Mouse (Mus musculus): ENCODE measurements around the gene Cabp4. TPM values are rescaled to one million over a fixed set of nuclear protein-coding genes. Genes with fewer than 3 reads are reported as not detected.

Cabp4 gene
- polyA plus RNA-seq, 1 experiment from 2014 or later, result not detected

DNA sequence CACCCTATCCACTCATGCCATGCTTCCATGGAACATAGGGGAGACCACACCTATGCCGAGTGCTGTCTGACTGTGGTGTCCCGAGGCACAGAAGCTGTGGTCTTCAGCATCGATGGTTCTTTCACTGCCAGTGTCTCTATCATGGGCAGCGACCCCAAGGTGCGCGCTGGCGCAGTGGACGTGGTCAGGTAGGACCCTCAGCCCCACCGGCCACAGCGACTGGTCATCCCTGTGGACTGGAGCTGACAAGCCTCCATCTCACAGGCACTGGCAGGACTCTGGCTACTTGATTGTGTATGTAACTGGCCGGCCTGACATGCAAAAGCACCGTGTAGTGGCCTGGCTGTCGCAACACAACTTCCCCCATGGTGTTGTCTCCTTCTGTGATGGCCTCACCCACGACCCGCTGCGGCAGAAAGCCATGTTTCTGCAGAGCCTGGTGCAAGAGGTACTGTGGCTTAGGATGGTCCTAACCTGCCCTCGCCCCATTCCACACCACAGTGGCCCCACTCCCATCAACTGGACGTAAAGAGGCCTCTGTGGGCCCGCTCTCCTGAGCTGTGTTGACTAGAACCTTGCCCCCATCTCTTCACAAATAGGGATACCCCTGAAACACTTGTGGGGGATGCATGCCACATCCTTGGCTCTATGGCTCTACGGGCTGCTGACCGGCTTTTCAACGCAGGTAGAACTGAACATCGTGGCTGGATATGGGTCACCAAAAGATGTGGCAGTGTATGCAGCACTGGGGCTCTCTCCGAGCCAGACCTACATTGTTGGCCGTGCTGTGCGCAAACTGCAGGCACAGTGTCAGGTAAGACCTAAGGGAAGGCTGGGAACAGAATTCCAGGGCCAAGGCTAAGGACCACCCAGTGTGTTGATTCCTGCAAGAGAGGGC lies 31.5 kb downstream of the Cabp4 start:
- WGBS, result 92% methylated on average over 26 of the region's 26 CpGs
- Histone ChIP-seq H3K4me1 (ENCODE audit: control insufficient read depth, insufficient read depth, low read length) (no peaks in the 10 kb centered on the region), H3K36me3 (ENCODE audit: control insufficient read depth, insufficient read depth, low read length) (peaks cover 41% of the 10 kb centered on the region), H3K4me2 (replicated peaks; ENCODE audit: low read depth, low read length) (no peak overlapping the region), H3K27me3 (ENCODE audit: control insufficient read depth, insufficient read depth, low read length) (no peaks in the 10 kb centered on the region), H3K4me3 (ENCODE audit: low read depth, low read length) (no peak overlapping the region), H3K9me3 (ENCODE audit: control insufficient read depth, low read depth, low read length) (no peaks in the 10 kb centered on the region), H3K27ac (ENCODE audit: low read length) (no peak overlapping the region), H3K9ac (replicated peaks; ENCODE audit: low read depth, low read length) (no peak overlapping the region)
- ATAC-seq (ENCODE audit: insufficient number of reproducible peaks, insufficient read depth, low FRiP score, low read depth), result no peak

GRCm38 (mm10) chr19:4108535-4108934 lies 35.3 kb downstream of the Cabp4 start:
- H3K36me3 ChIP-seq (ENCODE audit: control insufficient read depth, insufficient read depth, low read length), result peaks cover 11% of the 10 kb centered on the region; the same call in 1 of the 2 replicates

DNA sequence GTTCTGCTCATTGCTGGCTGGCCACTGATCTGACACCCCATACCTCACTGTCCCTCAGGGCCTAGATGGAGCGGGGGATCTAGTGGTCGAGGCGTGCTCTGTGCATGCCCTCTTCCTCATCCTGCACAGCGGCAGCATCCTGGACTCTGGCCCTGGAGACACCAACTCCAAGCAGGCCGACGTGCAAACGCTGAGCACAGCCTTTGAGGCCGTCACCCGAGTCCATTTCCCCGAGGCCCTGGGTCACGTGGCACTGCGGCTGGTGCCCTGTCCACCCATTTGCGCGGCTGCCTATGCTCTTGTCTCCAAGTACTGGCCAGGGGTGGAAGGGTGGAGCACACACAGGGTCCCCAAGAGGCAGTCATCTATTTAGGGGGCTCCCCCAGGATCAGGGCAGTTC lies 37.2 kb downstream of the Cabp4 start:
- Histone ChIP-seq H3K4me1 (ENCODE audit: control insufficient read depth, insufficient read depth, low read length) (no peaks in the 10 kb centered on the region), H3K4me3 (ENCODE audit: low read depth, low read length) (no peak overlapping the region), H3K9me3 (ENCODE audit: control insufficient read depth, low read depth, low read length) (no peaks in the 10 kb centered on the region), H3K36me3 (ENCODE audit: control insufficient read depth, insufficient read depth, low read length) (no peaks in the 10 kb centered on the region; the same call in 1 of the 2 replicates), H3K27ac (ENCODE audit: low read length) (no peak overlapping the region), H3K9ac (replicated peaks; ENCODE audit: low read depth, low read length) (no peak overlapping the region), H3K27me3 (ENCODE audit: control insufficient read depth, insufficient read depth, low read length) (0 out of 2 replicates have a peak, but pooled peaks cover 3% of the 10 kb centered on the region), H3K4me2 (replicated peaks; ENCODE audit: low read depth, low read length) (no peak overlapping the region)
- no peak for ATAC-seq (ENCODE audit: insufficient number of reproducible peaks, insufficient read depth, low FRiP score, low read depth)
- 93% methylated on average over 14 of the region's 14 CpGs for WGBS

More at GRCm38 (mm10) chr19:4108535-4108934, 35.3 kb downstream of the Cabp4 start:
- no peak for ATAC-seq (ENCODE audit: insufficient number of reproducible peaks, insufficient read depth, low FRiP score, low read depth)
- H3K27ac ChIP-seq (ENCODE audit: low read length), result no peak overlapping the region
- no peaks in the 10 kb centered on the region for H3K4me1 ChIP-seq (ENCODE audit: control insufficient read depth, insufficient read depth, low read length)
- H3K4me3 ChIP-seq (ENCODE audit: low read depth, low read length), result no peak overlapping the region
- WGBS, result 85% methylated on average over 9 of the region's 9 CpGs
- no peak overlapping the region for H3K4me2 ChIP-seq (replicated peaks; ENCODE audit: low read depth, low read length)
- no peak overlapping the region for H3K9ac ChIP-seq (replicated peaks; ENCODE audit: low read depth, low read length)
- no peaks in the 10 kb centered on the region for H3K27me3 ChIP-seq (ENCODE audit: control insufficient read depth, insufficient read depth, low read length)
- H3K9me3 ChIP-seq (ENCODE audit: control insufficient read depth, low read depth, low read length), result no peaks in the 10 kb centered on the region

DNA sequence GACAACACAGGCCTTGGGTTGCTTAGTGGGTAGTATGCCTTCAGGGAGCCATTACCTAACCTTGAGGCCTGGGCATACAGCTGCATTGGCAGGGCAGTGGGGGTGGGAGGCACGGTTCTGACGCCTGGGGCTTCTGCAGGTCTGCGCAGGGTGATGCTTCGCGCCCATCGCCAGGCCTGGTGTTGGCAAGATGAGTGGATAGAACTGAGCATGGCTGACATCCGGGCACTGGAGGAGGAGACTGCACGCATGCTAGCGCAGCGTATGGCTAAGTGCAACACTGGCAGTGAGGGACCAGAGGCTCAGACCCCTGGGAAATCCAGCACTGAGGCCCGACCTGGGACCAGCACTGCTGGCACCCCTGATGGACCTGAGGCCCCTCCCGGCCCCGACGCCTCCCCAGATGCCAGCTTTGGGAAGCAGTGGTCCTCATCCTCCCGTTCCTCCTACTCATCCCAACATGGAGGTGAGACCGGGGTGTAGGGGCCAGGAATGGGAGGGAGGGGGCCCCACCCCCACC lies 39.1 kb downstream of the Cabp4 start:
- no peak overlapping the region for H3K4me2 ChIP-seq (replicated peaks; ENCODE audit: low read depth, low read length)
- no peak overlapping the region for H3K27ac ChIP-seq (ENCODE audit: low read length)
- WGBS, result 87% methylated on average over 16 of the region's 16 CpGs
- no peak overlapping the region for H3K9ac ChIP-seq (replicated peaks; ENCODE audit: low read depth, low read length)
- H3K4me3 ChIP-seq (ENCODE audit: low read depth, low read length), result no peak overlapping the region
- no peak for ATAC-seq (ENCODE audit: insufficient number of reproducible peaks, insufficient read depth, low FRiP score, low read depth)
- no peaks in the 10 kb centered on the region for H3K9me3 ChIP-seq (ENCODE audit: control insufficient read depth, low read depth, low read length)
- peaks cover 11% of the 10 kb centered on the region; the same call in 1 of the 2 replicates for H3K27me3 ChIP-seq (ENCODE audit: control insufficient read depth, insufficient read depth, low read length)
- peaks cover 7% of the 10 kb centered on the region; the same call in 1 of the 2 replicates for H3K4me1 ChIP-seq (ENCODE audit: control insufficient read depth, insufficient read depth, low read length)
- H3K36me3 ChIP-seq (ENCODE audit: control insufficient read depth, insufficient read depth, low read length), result no peaks in the 10 kb centered on the region

DNA sequence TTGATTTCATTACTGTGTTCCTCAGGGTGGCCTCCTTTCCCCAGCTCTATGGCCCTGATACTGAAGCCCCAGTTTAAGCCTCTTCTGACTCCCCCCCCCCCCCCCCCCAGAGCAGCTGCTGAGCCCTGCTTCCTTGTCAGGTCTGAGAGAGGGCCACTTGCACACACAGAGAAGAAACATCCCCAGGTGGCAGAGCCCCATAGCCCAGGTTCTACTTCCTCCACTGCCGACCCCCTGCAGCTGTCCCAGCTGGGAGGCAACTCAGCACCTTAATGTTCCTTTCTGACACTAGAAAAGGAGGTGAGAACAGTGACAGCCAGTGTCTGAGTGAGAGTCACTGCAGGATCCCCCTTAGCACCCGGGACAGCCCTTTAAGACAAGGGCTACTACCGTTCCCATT lies 40.0 kb downstream of the Cabp4 start:
- H3K4me1 ChIP-seq (ENCODE audit: control insufficient read depth, insufficient read depth, low read length), result peaks cover 13% of the 10 kb centered on the region; the same call in 1 of the 2 replicates
- no peaks in the 10 kb centered on the region for H3K9me3 ChIP-seq (ENCODE audit: control insufficient read depth, low read depth, low read length)
- peaks cover 11% of the 10 kb centered on the region; the same call in 1 of the 2 replicates for H3K27me3 ChIP-seq (ENCODE audit: control insufficient read depth, insufficient read depth, low read length)
- no peak overlapping the region for H3K9ac ChIP-seq (replicated peaks; ENCODE audit: low read depth, low read length)
- no peaks in the 10 kb centered on the region for H3K36me3 ChIP-seq (ENCODE audit: control insufficient read depth, insufficient read depth, low read length)
- ATAC-seq (ENCODE audit: insufficient number of reproducible peaks, insufficient read depth, low FRiP score, low read depth), result no peak
- 70% methylated on average over 3 of the region's 3 CpGs for WGBS
- no peak overlapping the region for H3K4me2 ChIP-seq (replicated peaks; ENCODE audit: low read depth, low read length)
- H3K4me3 ChIP-seq (ENCODE audit: low read depth, low read length), result no peak overlapping the region
- no peak overlapping the region for H3K27ac ChIP-seq (ENCODE audit: low read length)

DNA sequence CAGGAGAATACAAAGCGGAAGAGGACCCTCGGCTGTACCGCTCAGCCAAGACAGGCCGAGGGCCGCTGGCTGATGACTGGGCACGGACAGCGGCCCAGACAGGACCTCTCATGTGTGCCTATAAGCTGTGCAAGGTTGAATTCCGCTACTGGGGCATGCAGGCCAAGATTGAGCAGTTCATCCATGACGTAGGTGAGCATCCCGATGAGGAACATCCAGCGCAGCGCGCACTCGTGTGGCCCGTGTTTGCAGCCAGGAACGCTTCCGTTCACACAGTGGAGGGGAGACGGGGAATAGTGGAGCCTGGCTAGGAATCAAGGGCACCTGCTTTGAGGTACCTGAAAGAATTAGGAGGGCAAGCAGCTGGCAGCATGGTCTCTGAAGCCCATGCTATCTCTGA lies 40.5 kb downstream of the Cabp4 start:
- Histone ChIP-seq H3K4me1 (ENCODE audit: control insufficient read depth, insufficient read depth, low read length) (peaks cover 18% of the 10 kb centered on the region; the same call in 1 of the 2 replicates), H3K4me2 (replicated peaks; ENCODE audit: low read depth, low read length) (no peak overlapping the region), H3K9ac (replicated peaks; ENCODE audit: low read depth, low read length) (no peak overlapping the region), H3K27ac (ENCODE audit: low read length) (no peak overlapping the region), H3K36me3 (ENCODE audit: control insufficient read depth, insufficient read depth, low read length) (no peaks in the 10 kb centered on the region), H3K9me3 (ENCODE audit: control insufficient read depth, low read depth, low read length) (no peaks in the 10 kb centered on the region), H3K4me3 (ENCODE audit: low read depth, low read length) (no peak overlapping the region), H3K27me3 (ENCODE audit: control insufficient read depth, insufficient read depth, low read length) (peaks cover 11% of the 10 kb centered on the region; the same call in 1 of the 2 replicates)
- WGBS, result 92% methylated on average over 18 of the region's 18 CpGs
- ATAC-seq (ENCODE audit: insufficient number of reproducible peaks, insufficient read depth, low FRiP score, low read depth), result no peak

GRCm38 (mm10) chr19:4102626-4103025 lies 41.2 kb downstream of the Cabp4 start:
- Histone ChIP-seq H3K9me3 (ENCODE audit: control insufficient read depth, low read depth, low read length) (no peaks in the 10 kb centered on the region), H3K27ac (ENCODE audit: low read length) (no peak overlapping the region), H3K4me1 (ENCODE audit: control insufficient read depth, insufficient read depth, low read length) (peaks cover 21% of the 10 kb centered on the region; the same call in 1 of the 2 replicates), H3K9ac (replicated peaks; ENCODE audit: low read depth, low read length) (no peak overlapping the region), H3K27me3 (ENCODE audit: control insufficient read depth, insufficient read depth, low read length) (peaks cover 11% of the 10 kb centered on the region; the same call in 1 of the 2 replicates), H3K4me2 (replicated peaks; ENCODE audit: low read depth, low read length) (no peak overlapping the region), H3K4me3 (ENCODE audit: low read depth, low read length) (no peak overlapping the region), H3K36me3 (ENCODE audit: control insufficient read depth, insufficient read depth, low read length) (no peaks in the 10 kb centered on the region)
- WGBS, result 96% methylated on average over 12 of the region's 12 CpGs
- no peak for ATAC-seq (ENCODE audit: insufficient number of reproducible peaks, insufficient read depth, low FRiP score, low read depth)

DNA sequence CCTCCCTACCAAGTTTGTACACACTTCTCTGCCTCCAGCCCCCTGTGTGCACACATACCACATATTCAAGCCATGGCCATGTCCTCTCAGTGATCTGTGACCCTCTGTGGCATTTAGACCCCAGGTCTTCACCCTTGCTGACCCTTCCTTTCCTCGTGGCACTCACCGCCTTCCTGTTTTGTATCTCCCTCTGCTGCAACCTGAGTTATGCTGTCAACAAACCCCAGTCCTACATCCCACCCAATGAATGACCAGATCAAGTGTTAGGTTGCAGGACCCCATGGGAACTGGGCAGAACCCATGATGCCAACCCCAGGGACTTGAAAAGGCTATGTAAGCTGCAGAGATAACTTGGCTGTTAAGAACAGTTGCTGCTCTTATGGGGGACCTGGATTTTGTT lies 41.8 kb downstream of the Cabp4 start:
- Histone ChIP-seq H3K9ac (replicated peaks; ENCODE audit: low read depth, low read length) (no peak overlapping the region), H3K9me3 (ENCODE audit: control insufficient read depth, low read depth, low read length) (no peaks in the 10 kb centered on the region), H3K27ac (ENCODE audit: low read length) (no peak overlapping the region), H3K4me2 (replicated peaks; ENCODE audit: low read depth, low read length) (no peak overlapping the region), H3K4me1 (ENCODE audit: control insufficient read depth, insufficient read depth, low read length) (peaks cover 21% of the 10 kb centered on the region; the same call in 1 of the 2 replicates), H3K27me3 (ENCODE audit: control insufficient read depth, insufficient read depth, low read length) (peaks cover 11% of the 10 kb centered on the region; the same call in 1 of the 2 replicates), H3K4me3 (ENCODE audit: low read depth, low read length) (no peak overlapping the region), H3K36me3 (ENCODE audit: control insufficient read depth, insufficient read depth, low read length) (no peaks in the 10 kb centered on the region)
- WGBS, result 94% methylated on average over 2 of the region's 2 CpGs
- ATAC-seq (ENCODE audit: insufficient number of reproducible peaks, insufficient read depth, low FRiP score, low read depth), result no peak
